Mouse (Mus musculus) midbrain, embryonic 15.5 days (tissue): ENCODE data around the gene Fndc3a. TPM values are rescaled to one million over a fixed set of nuclear protein-coding genes. Genes with fewer than 3 reads are reported as not detected.

ENCODE experiments used
- ATAC-seq: fragments of 200-750 bp; cut with Nextera tagmentation; replicated peaks from 2 replicates; pipeline ENCODE4 v1.8.0; 2017; ENCODE audit warnings: moderate TSS enrichment
- H3K27ac ChIP-seq: fragments of 300-500 bp; sonication (generic); 2 replicates; pipeline ENCODE4 v1.5.1; 2015; ENCODE audit warnings: mild to moderate bottlenecking, inconsistent platforms
- H3K27me3 ChIP-seq: fragments of 300-500 bp; sonication (generic); replicated peaks from 2 replicates; pipeline ENCODE4 v1.6.1; 2015; ENCODE audit warnings: inconsistent platforms
- H3K36me3 ChIP-seq: fragments of 300-500 bp; sonication (generic); replicated peaks from 2 replicates; pipeline ENCODE4 v1.6.1; 2015; ENCODE audit warnings: inconsistent platforms
- H3K4me1 ChIP-seq: fragments of 300-500 bp; sonication (generic); 2 replicates; pipeline ENCODE4 v1.6.1; 2015; ENCODE audit warnings: inconsistent platforms
- H3K4me2 ChIP-seq: fragments of 300-500 bp; sonication (generic); 2 replicates; pipeline ENCODE4 v1.6.1; 2015; ENCODE audit warnings: inconsistent platforms, mild to moderate bottlenecking, moderate library complexity
- H3K4me3 ChIP-seq: fragments of 300-500 bp; sonication (generic); 2 replicates; pipeline ENCODE4 v1.5.1; 2015; ENCODE audit warnings: mild to moderate bottlenecking, inconsistent platforms
- H3K9ac ChIP-seq: fragments of 300-500 bp; sonication (generic); 2 replicates; pipeline ENCODE4 v1.6.1; 2015; ENCODE audit warnings: mild to moderate bottlenecking, inconsistent platforms
- H3K9me3 ChIP-seq: fragments of 300-500 bp; sonication (generic); 2 replicates; pipeline ENCODE4 v1.6.1; 2016; ENCODE audit warnings: inconsistent platforms
- WGBS: fragments of 180-500 bp; shearing (Covaris S2); methylation state at CpG from one replicate; pipeline ENCODE4 v1.1.7; 2015; ENCODE audit warnings: mixed read lengths; 5-methylcytosine and 5-hydroxymethylcytosine counted together
- polyA plus RNA-seq: library from polyadenylated mRNA; unstranded; fragments of >200 nt; fragmentation: Nextera tagmentation; extraction: Ambion mirVana; gene quantifications from 2 replicates; pipeline ENCODE4 v1.2.1, GENCODE M21; 2015

Gene Fndc3a
- polyA plus RNA-seq, 1 experiment from 2014 or later, result 60.7 TPM

DNA sequence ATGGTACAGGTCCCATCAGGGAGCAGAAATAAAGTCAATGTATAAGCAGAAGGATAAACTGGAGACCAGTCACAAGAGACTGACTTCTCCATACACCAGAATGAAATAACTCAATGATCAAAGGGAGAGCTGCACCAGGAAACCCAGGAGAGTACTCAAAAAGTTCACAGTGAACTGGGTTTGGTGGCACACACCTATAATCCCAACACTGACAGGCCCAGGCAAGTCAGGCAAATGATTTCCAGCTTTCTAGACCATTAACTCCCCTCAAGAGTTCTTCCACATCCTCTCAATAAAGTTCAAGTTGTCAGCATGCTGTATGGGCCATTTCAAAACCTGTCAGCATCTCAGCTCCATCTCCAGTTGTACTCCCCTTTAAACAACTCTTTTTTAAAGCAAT is 64.3 kb downstream of the Fndc3a start:
- no peaks in the 10 kb centered on the region for H3K27me3 ChIP-seq
- no peaks in the 10 kb centered on the region for H3K9me3 ChIP-seq
- no peak for ATAC-seq
- no peak overlapping the region for H3K9ac ChIP-seq
- H3K4me1 ChIP-seq, result no peaks in the 10 kb centered on the region
- H3K4me3 ChIP-seq, result no peak overlapping the region
- H3K27ac ChIP-seq, result no peak overlapping the region
- H3K4me2 ChIP-seq, result no peak overlapping the region
- H3K36me3 ChIP-seq, result 0 out of 2 replicates have a peak, but pooled peaks cover 5% of the 10 kb centered on the region

DNA sequence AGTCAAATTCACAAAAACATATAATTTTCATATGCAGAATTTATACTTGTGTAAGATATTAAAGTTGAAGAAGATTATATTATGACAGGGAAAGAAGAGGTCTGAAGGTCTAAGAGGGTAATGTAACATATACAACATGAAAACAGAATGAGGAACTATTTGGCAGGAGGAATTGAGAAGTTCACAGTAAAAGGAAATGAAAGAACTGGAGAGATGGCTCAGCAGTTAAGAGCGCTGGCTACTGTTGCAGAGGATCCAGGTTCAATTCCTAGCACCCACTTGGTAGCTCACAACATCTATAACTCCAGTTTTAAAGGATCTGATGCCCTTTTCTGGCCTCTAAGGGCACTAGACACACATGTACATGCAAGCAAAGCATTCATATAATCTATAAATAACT is 65.2 kb downstream of the Fndc3a start:
- WGBS, result 93% methylated on average over 1 of the region's 1 CpGs
- H3K27ac ChIP-seq, result no peak overlapping the region

DNA sequence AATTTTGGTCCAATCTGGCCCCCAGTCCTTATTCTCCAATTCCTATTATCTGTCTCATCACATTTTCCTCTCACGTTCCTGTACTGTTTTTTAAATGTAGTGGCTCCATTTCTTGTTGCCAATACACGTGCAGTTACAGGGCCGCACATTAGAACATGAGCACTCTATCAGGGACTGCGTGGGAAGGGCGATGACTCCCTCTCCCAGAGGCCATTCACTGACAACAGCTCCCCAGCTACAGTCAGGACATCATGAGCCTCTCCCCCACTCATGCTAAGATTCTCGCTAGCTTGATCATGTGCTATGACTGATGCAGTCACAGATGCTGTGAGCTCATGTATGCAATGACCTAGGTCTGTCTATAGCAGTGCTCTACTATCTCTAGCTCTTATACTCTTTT is 71.3 kb downstream of the Fndc3a start:
- no peak overlapping the region for H3K9ac ChIP-seq

More for the DNA sequence above, 65.2 kb downstream of the Fndc3a start:
- ATAC-seq, result no peak
- H3K4me3 ChIP-seq, result no peak overlapping the region
- no peak overlapping the region for H3K9ac ChIP-seq
- no peaks in the 10 kb centered on the region for H3K9me3 ChIP-seq
- 0 out of 2 replicates have a peak, but pooled peaks cover 5% of the 10 kb centered on the region for H3K36me3 ChIP-seq
- H3K4me1 ChIP-seq, result no peaks in the 10 kb centered on the region
- no peaks in the 10 kb centered on the region for H3K27me3 ChIP-seq
- H3K4me2 ChIP-seq, result no peak overlapping the region

DNA sequence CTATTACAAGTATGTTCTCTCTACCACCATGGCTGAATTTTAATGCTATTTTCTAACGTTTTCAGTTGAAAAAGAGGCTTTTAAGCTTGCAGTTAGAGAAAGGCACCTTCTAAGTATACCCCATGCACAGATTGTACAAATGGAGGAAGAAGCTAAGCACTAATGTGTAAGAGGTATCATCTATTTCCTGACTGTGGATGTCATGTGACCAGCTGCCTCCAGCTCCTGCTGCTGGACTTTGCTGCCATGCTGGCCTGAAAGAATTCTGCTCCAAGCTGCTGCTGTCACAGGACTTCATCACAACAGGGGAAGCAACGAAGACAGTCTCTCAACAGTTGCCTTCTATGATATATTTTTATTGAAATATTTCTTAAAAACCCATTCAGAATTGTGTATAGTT is 76.2 kb downstream of the Fndc3a start:
- 80% methylated on average over 2 of the region's 2 CpGs for WGBS
- H3K4me2 ChIP-seq, result no peak overlapping the region
- no peaks in the 10 kb centered on the region for H3K4me1 ChIP-seq
- H3K27me3 ChIP-seq, result no peaks in the 10 kb centered on the region
- H3K9me3 ChIP-seq, result no peaks in the 10 kb centered on the region
- ATAC-seq, result no peak
- H3K36me3 ChIP-seq, result no peaks in the 10 kb centered on the region
- H3K9ac ChIP-seq, result no peak overlapping the region
- no peak overlapping the region for H3K27ac ChIP-seq
- H3K4me3 ChIP-seq, result no peak overlapping the region

More for the DNA sequence above, 71.3 kb downstream of the Fndc3a start:
- 94% methylated on average over 6 of the region's 6 CpGs for WGBS
- Histone ChIP-seq H3K4me1 (no peaks in the 10 kb centered on the region), H3K36me3 (0 out of 2 replicates have a peak, but pooled peaks cover 5% of the 10 kb centered on the region), H3K27ac (no peak overlapping the region), H3K9me3 (no peaks in the 10 kb centered on the region), H3K27me3 (no peaks in the 10 kb centered on the region), H3K4me2 (no peak overlapping the region), H3K4me3 (no peak overlapping the region)
- ATAC-seq, result no peak

DNA sequence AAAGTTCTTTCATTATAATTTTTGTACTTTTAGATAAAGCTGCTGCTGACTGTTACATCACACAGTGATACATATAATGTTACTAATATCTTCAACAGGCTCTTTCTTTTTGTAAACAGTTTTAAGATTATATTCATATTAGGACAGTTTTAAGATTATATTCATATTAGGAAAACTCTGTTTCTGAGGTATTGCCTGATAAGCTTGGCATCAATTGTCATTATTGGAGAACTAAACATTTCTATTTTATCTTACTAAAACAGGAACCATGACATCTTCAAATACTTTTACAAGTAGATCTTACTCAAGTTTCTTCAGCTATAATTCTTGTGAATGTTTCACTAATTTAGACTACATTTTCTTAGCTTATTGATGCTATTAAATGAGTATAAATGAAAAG is 84.4 kb downstream of the Fndc3a start:
- Histone ChIP-seq H3K27ac (no peak overlapping the region), H3K4me2 (no peak overlapping the region), H3K4me1 (no peaks in the 10 kb centered on the region), H3K9ac (no peak overlapping the region), H3K9me3 (no peaks in the 10 kb centered on the region), H3K36me3 (no peaks in the 10 kb centered on the region), H3K27me3 (no peaks in the 10 kb centered on the region), H3K4me3 (no peak overlapping the region)
- ATAC-seq, result no peak

DNA sequence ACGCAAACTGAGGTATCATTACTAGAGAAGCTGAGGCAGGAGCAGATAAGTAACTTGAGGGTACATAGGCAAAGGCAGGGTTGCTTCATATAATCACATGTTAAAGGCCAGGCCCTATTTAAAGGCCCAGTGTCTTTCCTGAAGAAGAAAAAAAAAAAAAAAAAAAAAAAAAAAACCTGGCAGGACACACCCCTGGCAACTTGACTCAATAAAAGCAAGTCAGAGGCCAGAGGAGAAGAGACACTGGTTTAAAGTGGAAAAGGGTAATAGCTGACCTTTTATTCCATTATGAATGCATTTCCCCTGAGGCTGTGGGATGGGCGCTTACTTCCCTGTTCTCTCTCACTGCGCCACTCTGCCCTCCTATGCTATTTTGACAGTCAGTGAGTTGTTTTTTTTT is 105.7 kb downstream of the Fndc3a start:
- ATAC-seq, result no peak
- H3K27ac ChIP-seq, result no peak overlapping the region
- H3K4me2 ChIP-seq, result no peak overlapping the region
- WGBS, result 87% methylated on average over 3 of the region's 3 CpGs
- H3K9ac ChIP-seq, result no peak overlapping the region
- no peaks in the 10 kb centered on the region for H3K36me3 ChIP-seq
- peaks cover 24% of the 10 kb centered on the region for H3K4me1 ChIP-seq
- H3K9me3 ChIP-seq, result no peaks in the 10 kb centered on the region
- H3K27me3 ChIP-seq, result no peaks in the 10 kb centered on the region
- H3K4me3 ChIP-seq, result no peak overlapping the region

DNA sequence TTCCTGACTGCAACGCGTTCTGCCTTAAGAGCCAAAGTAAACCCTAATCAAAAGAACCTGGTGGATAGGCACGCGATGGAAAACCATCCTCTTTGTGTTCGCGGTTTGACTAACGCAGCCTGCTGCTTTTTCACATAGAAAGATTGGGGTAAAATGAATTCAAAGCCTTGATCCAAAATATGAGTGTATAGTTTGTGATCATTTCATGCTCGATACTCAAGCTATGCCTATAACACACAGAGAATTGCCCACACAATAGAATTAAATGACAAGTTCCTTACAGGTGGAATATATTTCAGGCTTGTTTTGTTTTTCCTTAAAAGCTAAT is 106.6 kb downstream of the Fndc3a start:
- Histone ChIP-seq H3K9ac (peak overlapping the region; percentile 64), H3K4me2 (peak overlapping the region; percentile 70), H3K9me3 (no peaks in the 10 kb centered on the region), H3K4me1 (peaks cover 26% of the 10 kb centered on the region), H3K4me3 (peak overlapping the region; percentile 53), H3K27me3 (no peaks in the 10 kb centered on the region), H3K27ac (peak overlapping the region; percentile 87), H3K36me3 (no peaks in the 10 kb centered on the region)
- WGBS, result under 1% methylated on average over 8 of the region's 8 CpGs
- ATAC-seq, result no peak; the same call in 1 of the 2 replicates

DNA sequence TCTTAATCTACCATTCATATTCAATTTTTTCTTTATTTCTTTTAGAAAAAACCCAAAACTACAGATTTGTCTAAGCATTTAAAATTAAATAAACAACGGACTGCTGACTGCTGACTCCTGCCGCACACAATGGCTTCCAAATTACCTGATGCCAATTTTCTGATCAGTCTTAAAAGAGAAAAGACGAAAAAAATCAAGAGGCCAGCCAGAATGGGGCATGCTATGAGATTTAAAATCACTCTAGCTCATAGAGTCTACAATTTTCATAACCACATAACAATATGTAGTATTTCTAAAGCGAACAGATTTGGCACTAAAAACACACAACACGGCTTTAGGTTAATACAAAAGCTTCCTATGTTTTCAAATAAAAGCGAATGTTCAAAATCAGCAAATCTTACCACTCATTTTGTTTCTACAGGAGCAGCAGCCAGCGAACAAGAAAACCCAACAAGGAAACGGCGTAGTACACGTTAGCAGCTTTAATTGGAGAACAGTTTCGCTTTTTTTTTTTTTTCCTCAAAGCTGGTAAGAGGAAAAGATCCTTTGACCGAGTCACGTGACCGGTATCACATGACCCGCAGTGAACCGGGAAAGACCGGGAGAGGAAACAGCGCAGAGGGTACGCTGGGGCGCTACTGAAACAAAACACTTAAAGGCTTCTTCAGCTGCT is 107.1 kb downstream of the Fndc3a start:
- Histone ChIP-seq H3K4me3 (peak overlapping the region; percentile 53), H3K27ac (peak overlapping the region; percentile 87), H3K36me3 (no peaks in the 10 kb centered on the region), H3K9me3 (no peaks in the 10 kb centered on the region), H3K4me1 (peaks cover 26% of the 10 kb centered on the region), H3K4me2 (peak overlapping the region; percentile 70), H3K27me3 (no peaks in the 10 kb centered on the region), H3K9ac (peak overlapping the region; percentile 64)
- 2% methylated on average over 20 of the region's 20 CpGs for WGBS
- ATAC-seq, result peak; percentile 93

DNA sequence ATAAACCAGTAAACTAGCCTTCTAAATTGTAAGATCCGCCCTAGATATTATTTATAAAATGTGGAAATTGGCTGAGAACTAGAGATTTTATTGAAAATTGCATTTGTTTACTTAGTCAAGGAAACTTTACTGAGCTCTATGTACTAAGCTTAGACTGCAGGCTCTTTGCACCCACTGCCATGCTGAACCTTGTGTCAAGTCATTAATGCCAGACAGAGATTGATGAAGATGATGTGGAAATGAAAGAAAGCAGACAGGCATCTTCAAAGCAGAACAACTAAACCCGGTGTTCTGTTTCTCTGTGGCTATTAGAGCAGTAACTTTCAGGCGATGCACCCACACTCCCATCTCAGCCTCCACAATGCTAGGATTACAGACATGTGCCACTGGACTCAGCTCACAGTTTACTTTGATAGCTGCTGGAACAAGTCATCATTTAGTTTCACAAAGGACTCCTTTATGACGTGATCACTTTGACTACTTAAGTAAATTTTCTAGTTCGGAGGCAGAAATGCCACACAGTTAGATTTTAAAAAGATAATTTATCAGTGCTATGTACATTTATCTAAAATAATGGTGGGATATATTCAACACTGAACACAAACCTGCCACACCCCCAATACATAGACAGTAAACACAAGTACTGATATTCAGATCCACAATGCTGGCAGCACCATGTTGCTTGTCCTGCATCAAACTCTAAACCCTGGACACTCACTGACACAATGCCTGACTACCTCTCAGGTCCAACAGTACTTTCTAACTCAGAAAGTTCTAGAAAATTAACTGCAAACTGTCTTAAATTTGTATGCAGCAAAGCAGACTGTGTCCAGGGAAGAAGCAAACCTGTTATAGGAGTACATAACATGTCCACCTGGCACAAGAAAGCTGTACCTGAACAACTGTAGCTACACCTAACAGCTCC is 108.2 kb downstream of the Fndc3a start:
- ATAC-seq, result peak; percentile 49; the same call in 1 of the 2 replicates
- Histone ChIP-seq H3K27me3 (no peaks in the 10 kb centered on the region), H3K4me3 (peak overlapping the region; percentile 53), H3K36me3 (0 out of 2 replicates have a peak, but pooled peaks cover 3% of the 10 kb centered on the region), H3K9me3 (no peaks in the 10 kb centered on the region), H3K9ac (peak overlapping the region; percentile 30; the same call in 1 of the 2 replicates), H3K4me2 (peak overlapping the region; percentile 70), H3K27ac (no peak overlapping the region), H3K4me1 (peaks cover 26% of the 10 kb centered on the region)
- WGBS, result 63% methylated on average over 5 of the region's 5 CpGs

DNA sequence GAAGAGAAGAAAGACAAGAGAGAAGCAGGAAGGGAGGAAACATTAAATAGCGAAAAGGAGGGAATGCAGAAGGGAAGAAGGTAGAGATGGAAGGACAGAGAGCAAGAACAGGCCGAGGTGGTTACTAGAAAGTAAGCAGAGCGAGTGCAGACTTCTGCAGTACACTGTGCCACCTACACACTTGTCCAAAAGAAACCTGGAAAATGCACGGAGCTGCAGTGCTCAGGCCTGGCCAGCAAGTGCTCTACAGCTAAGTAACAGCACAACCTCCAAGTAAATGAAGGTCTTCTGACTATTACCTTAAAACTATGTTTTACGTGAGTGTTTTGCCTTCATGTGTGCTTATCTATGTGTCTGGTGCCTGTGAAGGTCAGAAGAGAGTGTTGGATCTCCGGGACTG is 109.4 kb downstream of the Fndc3a start:
- H3K4me2 ChIP-seq, result peak overlapping the region; percentile 13; the same call in 1 of the 2 replicates
- no peak overlapping the region for H3K9ac ChIP-seq
- peaks cover 26% of the 10 kb centered on the region for H3K4me1 ChIP-seq
- 90% methylated on average over 6 of the region's 6 CpGs for WGBS
- no peaks in the 10 kb centered on the region for H3K27me3 ChIP-seq
- H3K4me3 ChIP-seq, result no peak overlapping the region
- H3K27ac ChIP-seq, result no peak overlapping the region
- H3K36me3 ChIP-seq, result 0 out of 2 replicates have a peak, but pooled peaks cover 3% of the 10 kb centered on the region
- no peak for ATAC-seq
- no peaks in the 10 kb centered on the region for H3K9me3 ChIP-seq

DNA sequence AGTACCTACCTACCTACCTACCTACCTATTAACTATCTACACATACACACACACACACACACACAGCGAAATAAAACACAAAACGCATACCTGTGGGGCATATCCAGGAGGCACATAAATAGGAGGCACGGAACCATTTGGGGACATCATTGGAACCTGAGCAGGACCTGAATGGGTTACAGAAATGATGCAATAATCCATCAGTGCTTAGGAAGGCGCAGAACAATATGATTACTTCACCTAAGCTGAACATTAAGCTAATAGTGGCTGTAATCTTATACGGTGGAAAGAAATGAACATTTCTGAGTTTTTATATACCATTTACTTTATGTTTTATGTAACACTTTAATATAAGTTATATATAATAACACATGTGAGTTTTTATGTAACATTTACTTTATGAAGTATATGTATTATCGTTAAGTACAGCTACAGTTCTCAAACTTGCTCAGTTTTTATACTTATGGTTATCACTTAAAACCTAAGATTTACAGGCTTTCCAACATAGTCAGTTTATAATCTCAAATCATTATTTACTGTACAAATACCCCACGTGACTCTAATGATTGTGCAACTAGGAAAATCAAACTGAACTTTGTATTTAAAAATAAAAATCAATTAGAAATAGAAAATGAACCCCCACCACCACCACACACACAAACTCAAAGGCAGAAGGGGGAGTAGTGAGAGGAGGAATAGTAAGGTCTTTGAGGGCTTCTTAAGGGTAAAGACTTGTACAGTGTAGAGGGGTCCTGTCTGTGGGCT is 110.6 kb downstream of the Fndc3a start:
- H3K4me1 ChIP-seq, result peaks cover 26% of the 10 kb centered on the region
- H3K4me2 ChIP-seq, result no peak overlapping the region
- H3K27ac ChIP-seq, result no peak overlapping the region
- H3K36me3 ChIP-seq, result 0 out of 2 replicates have a peak, but pooled peaks cover 3% of the 10 kb centered on the region
- H3K9me3 ChIP-seq, result no peaks in the 10 kb centered on the region
- H3K27me3 ChIP-seq, result no peaks in the 10 kb centered on the region
- WGBS, result 96% methylated on average over 7 of the region's 7 CpGs
- H3K4me3 ChIP-seq, result no peak overlapping the region
- H3K9ac ChIP-seq, result no peak overlapping the region
- no peak for ATAC-seq

DNA sequence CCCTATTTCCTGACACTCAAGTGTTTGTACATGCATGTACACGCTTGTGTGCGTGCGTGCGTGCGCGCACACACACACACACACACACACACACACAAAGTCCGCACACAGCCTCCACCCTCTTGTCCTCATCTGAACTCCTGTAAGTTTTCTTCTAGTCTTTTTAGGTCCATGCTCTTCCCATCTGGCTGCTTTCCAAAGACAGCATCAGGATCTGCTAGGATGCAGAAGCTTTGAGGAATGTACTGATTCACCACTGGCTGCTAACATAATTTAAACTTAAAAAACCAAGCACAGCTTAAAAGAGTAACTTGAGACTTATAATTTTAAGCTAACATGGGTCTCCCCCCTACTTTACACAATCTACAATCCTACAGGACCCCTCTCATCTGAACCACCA is 115.6 kb downstream of the Fndc3a start:
- H3K9ac ChIP-seq, result no peak overlapping the region
- 0 out of 2 replicates have a peak, but pooled peaks cover 2% of the 10 kb centered on the region for H3K4me1 ChIP-seq
- H3K9me3 ChIP-seq, result no peaks in the 10 kb centered on the region
- H3K36me3 ChIP-seq, result peaks cover 3% of the 10 kb centered on the region; the same call in 1 of the 2 replicates
- WGBS, result 99% methylated on average over 7 of the region's 7 CpGs
- no peak for ATAC-seq
- H3K4me2 ChIP-seq, result no peak overlapping the region
- H3K27me3 ChIP-seq, result no peaks in the 10 kb centered on the region
- H3K4me3 ChIP-seq, result no peak overlapping the region
- H3K27ac ChIP-seq, result no peak overlapping the region
